Mouse (Mus musculus): Measurements from ENCODE around the gene Ddx23. TPM values are rescaled to one million over a fixed set of nuclear protein-coding genes. Genes with fewer than 3 reads are reported as not detected.

The Ddx23 gene
- polyA plus RNA-seq, 1 experiment from 2014 or later = 33.0 TPM

DNA sequence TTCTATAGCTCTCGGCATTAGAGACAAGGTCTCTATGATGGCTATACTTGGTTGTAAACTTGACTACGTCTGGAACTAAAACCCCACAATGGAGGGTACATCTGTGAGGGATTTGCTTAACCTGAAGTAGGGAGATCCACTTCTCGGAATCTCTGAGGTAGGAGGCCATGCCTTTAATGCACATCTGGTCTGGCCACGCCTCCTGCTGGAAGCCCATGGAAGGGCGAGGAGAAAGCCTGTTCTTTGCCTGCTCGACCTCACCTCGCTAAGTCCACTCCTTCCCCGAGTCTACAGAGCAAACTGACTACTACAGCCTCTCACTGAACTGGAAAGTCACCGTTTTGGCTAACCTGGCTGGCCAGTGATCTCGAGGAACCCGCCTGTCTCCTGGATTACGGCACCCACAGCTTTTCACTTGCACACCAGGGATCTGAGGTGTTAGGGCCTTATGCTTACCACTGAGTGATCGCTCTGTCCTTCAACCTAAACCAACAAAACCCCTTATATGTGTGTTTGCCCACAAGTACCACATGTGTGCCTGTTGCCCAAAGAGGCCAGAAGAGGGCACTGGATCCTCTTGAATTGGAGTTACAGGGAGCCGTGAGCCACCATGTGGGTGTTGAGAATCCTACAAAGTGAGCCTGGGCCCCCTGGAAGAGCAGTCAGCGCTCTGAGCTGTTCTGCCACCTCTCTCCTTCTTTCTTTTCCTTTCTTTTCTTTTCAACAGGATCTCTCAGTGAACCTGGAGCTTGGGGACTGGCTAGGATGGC is 5.5 kb downstream of the Ddx23 start:
- 90% methylated on average over 15 of the region's 15 CpGs for WGBS
- DNase-seq (ENCODE audit: low spot score) (no peak), ATAC-seq (ENCODE audit: low FRiP score) (no peak)
- no peaks in the 10 kb centered on the region for H3K9me3 ChIP-seq (ENCODE audit: control insufficient read depth, low read length)
- no peaks in the 10 kb centered on the region for H3K27me3 ChIP-seq (ENCODE audit: control insufficient read depth, insufficient read depth, low read length)
- H3K36me3 ChIP-seq (ENCODE audit: control insufficient read depth, insufficient read depth, low read length) = peaks cover 32% of the 10 kb centered on the region
- H3K27ac ChIP-seq (ENCODE audit: low read depth, low read length) = no peak overlapping the region
- no peak overlapping the region for H3K4me2 ChIP-seq (replicated peaks; ENCODE audit: low read depth, low read length)
- no peaks in the 10 kb centered on the region for H3K4me1 ChIP-seq (replicated peaks; ENCODE audit: control insufficient read depth, insufficient read depth, low read length)
- no peak overlapping the region for H3K4me3 ChIP-seq (ENCODE audit: low read depth, low read length)
- no peak overlapping the region for H3K9ac ChIP-seq (ENCODE audit: low read depth, low read length)

DNA sequence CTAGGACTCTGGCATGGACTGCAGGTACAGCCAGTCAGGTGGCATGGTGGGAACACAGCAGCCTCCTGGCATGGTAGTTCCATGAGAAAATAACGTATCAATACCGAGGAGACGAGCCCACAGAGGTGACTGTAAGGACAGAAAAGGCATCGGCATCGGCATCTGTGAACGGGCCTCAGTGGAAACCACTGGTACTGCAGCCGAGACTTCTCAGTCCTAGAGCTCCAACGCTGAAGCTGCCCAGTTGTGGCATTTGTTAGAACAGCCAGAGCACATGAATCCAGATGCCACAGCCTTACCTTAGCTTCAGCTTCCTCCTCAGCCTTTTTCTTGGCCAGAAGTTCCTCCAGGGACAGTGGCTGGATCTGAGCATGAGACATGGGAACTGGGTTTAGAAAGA is 10.5 kb downstream of the Ddx23 start:
- Histone ChIP-seq H3K9ac (ENCODE audit: low read depth, low read length) (no peak overlapping the region), H3K9me3 (ENCODE audit: control insufficient read depth, low read length) (no peaks in the 10 kb centered on the region), H3K27me3 (ENCODE audit: control insufficient read depth, insufficient read depth, low read length) (no peaks in the 10 kb centered on the region), H3K27ac (ENCODE audit: low read depth, low read length) (no peak overlapping the region), H3K4me3 (ENCODE audit: low read depth, low read length) (no peak overlapping the region), H3K4me2 (replicated peaks; ENCODE audit: low read depth, low read length) (no peak overlapping the region), H3K36me3 (ENCODE audit: control insufficient read depth, insufficient read depth, low read length) (peaks cover 40% of the 10 kb centered on the region), H3K4me1 (replicated peaks; ENCODE audit: control insufficient read depth, insufficient read depth, low read length) (no peaks in the 10 kb centered on the region)
- DNase-seq (ENCODE audit: low spot score) (no peak), ATAC-seq (ENCODE audit: low FRiP score) (no peak)
- 92% methylated on average over 8 of the region's 8 CpGs for WGBS

DNA sequence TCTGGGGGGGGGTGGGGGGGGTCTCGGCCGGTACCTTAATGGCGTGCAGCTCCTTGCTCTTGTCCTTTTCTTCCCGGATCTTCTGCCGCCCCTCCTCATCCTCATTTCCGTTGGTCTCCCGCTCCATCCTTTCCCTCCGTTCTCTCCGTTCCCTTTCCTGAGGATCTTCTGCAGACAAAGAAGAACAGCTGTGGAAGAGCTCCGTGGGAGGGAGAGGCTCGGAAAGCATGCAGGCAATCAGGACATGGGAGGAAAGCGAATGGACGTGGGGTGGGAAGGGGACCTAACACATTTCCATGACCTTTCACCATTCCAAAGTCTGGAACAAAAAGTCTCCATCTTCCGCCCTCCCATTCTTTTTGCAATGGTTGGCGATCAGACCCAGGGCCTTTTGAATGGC is 11.3 kb downstream of the Ddx23 start:
- WGBS = 94% methylated on average over 15 of the region's 15 CpGs

DNA sequence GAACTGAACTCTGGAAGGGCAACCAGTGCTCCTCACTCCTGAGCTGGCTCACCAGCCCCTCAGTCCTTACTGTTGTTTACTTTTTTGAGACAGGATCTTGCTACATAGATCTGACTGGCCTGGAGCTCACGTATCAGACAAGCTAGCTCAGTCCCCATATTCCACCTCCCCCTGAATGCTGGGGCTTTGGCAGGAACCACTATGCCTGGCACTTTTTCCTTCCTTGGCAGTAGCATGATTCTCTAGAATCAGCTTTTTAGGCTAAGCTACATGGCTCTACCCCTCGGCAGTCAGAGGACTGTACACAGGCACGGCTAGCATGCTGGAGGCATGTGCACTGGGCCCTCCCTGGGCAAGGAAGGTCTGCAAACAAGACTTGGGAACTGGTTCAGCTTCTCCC is 14.6 kb downstream of the Ddx23 start:
- H3K9me3 ChIP-seq (ENCODE audit: control insufficient read depth, low read length) = no peaks in the 10 kb centered on the region
- DNase-seq (ENCODE audit: low spot score) (no peak), ATAC-seq (ENCODE audit: low FRiP score) (no peak)
- H3K9ac ChIP-seq (ENCODE audit: low read depth, low read length) = no peak overlapping the region
- no peak overlapping the region for H3K27ac ChIP-seq (ENCODE audit: low read depth, low read length)
- H3K4me2 ChIP-seq (replicated peaks; ENCODE audit: low read depth, low read length) = no peak overlapping the region
- peaks cover 40% of the 10 kb centered on the region for H3K36me3 ChIP-seq (ENCODE audit: control insufficient read depth, insufficient read depth, low read length)
- WGBS = 94% methylated on average over 3 of the region's 3 CpGs
- no peaks in the 10 kb centered on the region for H3K4me1 ChIP-seq (replicated peaks; ENCODE audit: control insufficient read depth, insufficient read depth, low read length)
- no peak overlapping the region for H3K4me3 ChIP-seq (ENCODE audit: low read depth, low read length)
- H3K27me3 ChIP-seq (ENCODE audit: control insufficient read depth, insufficient read depth, low read length) = no peaks in the 10 kb centered on the region

More for the DNA sequence above, 11.3 kb downstream of the Ddx23 start:
- DNase-seq (ENCODE audit: low spot score) = no peak
- H3K9ac ChIP-seq (ENCODE audit: low read depth, low read length) = no peak overlapping the region
- H3K4me2 ChIP-seq (replicated peaks; ENCODE audit: low read depth, low read length) = no peak overlapping the region
- no peaks in the 10 kb centered on the region for H3K4me1 ChIP-seq (replicated peaks; ENCODE audit: control insufficient read depth, insufficient read depth, low read length)
- peaks cover 35% of the 10 kb centered on the region for H3K36me3 ChIP-seq (ENCODE audit: control insufficient read depth, insufficient read depth, low read length)
- ATAC-seq (ENCODE audit: low FRiP score) = no peak
- H3K4me3 ChIP-seq (ENCODE audit: low read depth, low read length) = no peak overlapping the region
- H3K27me3 ChIP-seq (ENCODE audit: control insufficient read depth, insufficient read depth, low read length) = no peaks in the 10 kb centered on the region
- no peaks in the 10 kb centered on the region for H3K9me3 ChIP-seq (ENCODE audit: control insufficient read depth, low read length)
- H3K27ac ChIP-seq (ENCODE audit: low read depth, low read length) = no peak overlapping the region

DNA sequence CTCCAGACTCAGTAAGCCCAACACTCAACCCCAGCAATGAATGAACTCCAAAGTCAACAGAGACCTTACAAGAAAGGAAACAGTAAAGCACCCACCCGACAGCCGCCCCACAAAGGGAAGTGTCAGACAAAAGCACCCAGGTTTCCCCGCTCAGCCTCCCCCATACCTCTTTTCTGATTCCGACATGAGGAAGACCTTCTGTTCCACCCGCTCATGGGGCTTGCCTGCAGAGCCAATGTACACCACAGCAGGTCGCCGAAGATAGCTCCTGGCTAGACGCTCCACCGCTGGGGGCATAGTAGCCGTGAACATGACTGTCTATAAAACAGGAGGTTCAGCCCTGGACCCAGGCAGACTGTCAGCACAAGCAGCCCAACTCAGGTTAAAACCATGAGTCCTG is 15.4 kb downstream of the Ddx23 start:
- 95% methylated on average over 10 of the region's 10 CpGs for WGBS
- Histone ChIP-seq H3K9ac (ENCODE audit: low read depth, low read length) (no peak overlapping the region), H3K36me3 (ENCODE audit: control insufficient read depth, insufficient read depth, low read length) (peaks cover 36% of the 10 kb centered on the region), H3K27ac (ENCODE audit: low read depth, low read length) (no peak overlapping the region), H3K4me1 (replicated peaks; ENCODE audit: control insufficient read depth, insufficient read depth, low read length) (no peaks in the 10 kb centered on the region), H3K9me3 (ENCODE audit: control insufficient read depth, low read length) (no peaks in the 10 kb centered on the region), H3K4me3 (ENCODE audit: low read depth, low read length) (no peak overlapping the region), H3K27me3 (ENCODE audit: control insufficient read depth, insufficient read depth, low read length) (no peaks in the 10 kb centered on the region), H3K4me2 (replicated peaks; ENCODE audit: low read depth, low read length) (no peak overlapping the region)
- no peak for DNase-seq (ENCODE audit: low spot score)
- ATAC-seq (ENCODE audit: low FRiP score) = no peak

DNA sequence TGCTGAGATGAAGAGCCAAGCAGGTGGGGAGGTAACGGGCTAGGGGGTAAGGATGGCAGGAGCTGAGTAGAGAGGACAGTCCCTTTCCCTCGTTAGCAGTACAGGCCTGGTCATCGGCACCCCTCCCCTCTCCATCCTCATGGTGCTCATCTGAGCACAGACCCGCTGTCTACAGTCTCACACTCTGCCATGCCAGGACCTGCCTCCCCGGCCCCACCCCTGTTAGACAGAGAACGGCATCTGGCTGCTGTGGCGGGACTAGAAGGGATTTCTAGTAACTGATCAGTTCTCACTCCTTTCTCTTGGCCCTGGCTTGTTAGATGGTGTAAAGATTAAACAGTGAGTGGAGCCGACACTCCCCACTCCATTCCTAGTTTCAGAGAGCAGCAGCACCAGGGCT is 16.0 kb downstream of the Ddx23 start:
- ATAC-seq (ENCODE audit: low FRiP score) = no peak
- H3K4me2 ChIP-seq (replicated peaks; ENCODE audit: low read depth, low read length) = no peak overlapping the region
- peaks cover 34% of the 10 kb centered on the region for H3K36me3 ChIP-seq (ENCODE audit: control insufficient read depth, insufficient read depth, low read length)
- no peak overlapping the region for H3K27ac ChIP-seq (ENCODE audit: low read depth, low read length)
- no peak overlapping the region for H3K4me3 ChIP-seq (ENCODE audit: low read depth, low read length)
- DNase-seq (ENCODE audit: low spot score) = no peak
- H3K9me3 ChIP-seq (ENCODE audit: control insufficient read depth, low read length) = no peaks in the 10 kb centered on the region
- no peaks in the 10 kb centered on the region for H3K4me1 ChIP-seq (replicated peaks; ENCODE audit: control insufficient read depth, insufficient read depth, low read length)
- WGBS = 90% methylated on average over 8 of the region's 8 CpGs
- H3K27me3 ChIP-seq (ENCODE audit: control insufficient read depth, insufficient read depth, low read length) = no peaks in the 10 kb centered on the region
- H3K9ac ChIP-seq (ENCODE audit: low read depth, low read length) = no peak overlapping the region

DNA sequence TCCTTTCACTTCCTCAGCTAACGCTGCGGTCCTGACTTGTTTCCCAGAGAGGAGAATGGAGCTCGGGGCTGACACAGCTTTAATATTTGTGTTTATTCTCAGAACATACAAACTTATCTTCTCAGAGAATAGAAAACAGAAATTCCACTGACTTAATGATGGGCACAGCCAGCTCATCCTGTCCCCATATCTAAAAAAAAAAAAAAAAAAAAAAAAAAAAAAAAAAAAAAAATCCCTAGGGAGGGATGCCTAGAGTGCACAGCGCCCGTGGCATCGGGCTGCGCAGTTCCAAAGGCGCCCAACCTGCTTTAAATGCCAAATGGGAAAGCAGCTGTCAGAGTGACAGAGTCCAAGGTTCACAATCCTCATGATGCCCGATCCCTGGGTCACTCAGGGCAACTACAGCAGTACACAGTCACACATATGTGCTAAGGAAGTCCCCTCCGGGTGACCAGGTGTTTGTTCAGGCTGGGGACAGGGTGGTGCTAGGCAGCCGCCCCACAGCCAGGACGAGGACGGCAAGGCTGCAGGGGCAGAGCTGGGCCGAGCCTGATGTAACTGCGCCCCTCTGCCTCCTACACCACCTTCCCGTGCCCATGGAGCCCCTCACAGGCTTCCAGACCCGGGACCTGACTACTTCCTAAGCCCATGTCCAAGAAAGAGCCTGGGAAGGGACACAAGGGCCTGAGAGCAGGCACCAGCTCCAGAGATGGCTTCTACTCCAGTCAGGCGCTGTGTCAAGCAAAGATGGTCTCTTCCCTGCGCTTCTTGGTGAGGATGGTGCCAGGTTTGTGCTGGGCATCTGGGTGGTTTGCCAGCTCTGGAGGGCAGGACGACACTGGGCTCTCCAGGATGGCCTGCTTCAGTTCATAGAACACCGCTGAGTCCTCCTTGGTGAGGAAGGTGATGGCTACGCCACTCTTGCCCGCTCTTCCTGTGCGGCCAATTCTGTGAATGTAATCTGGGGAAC is 17.4 kb downstream of the Ddx23 start:
- DNase-seq (ENCODE audit: low spot score) (no peak), ATAC-seq (ENCODE audit: low FRiP score) (no peak)
- H3K27ac ChIP-seq (ENCODE audit: low read depth, low read length) = no peak overlapping the region
- no peak overlapping the region for H3K4me2 ChIP-seq (replicated peaks; ENCODE audit: low read depth, low read length)
- no peaks in the 10 kb centered on the region for H3K4me1 ChIP-seq (replicated peaks; ENCODE audit: control insufficient read depth, insufficient read depth, low read length)
- H3K36me3 ChIP-seq (ENCODE audit: control insufficient read depth, insufficient read depth, low read length) = peaks cover 34% of the 10 kb centered on the region
- H3K9ac ChIP-seq (ENCODE audit: low read depth, low read length) = no peak overlapping the region
- H3K9me3 ChIP-seq (ENCODE audit: control insufficient read depth, low read length) = no peaks in the 10 kb centered on the region
- H3K4me3 ChIP-seq (ENCODE audit: low read depth, low read length) = no peak overlapping the region
- 93% methylated on average over 24 of the region's 24 CpGs for WGBS
- no peaks in the 10 kb centered on the region for H3K27me3 ChIP-seq (ENCODE audit: control insufficient read depth, insufficient read depth, low read length)

DNA sequence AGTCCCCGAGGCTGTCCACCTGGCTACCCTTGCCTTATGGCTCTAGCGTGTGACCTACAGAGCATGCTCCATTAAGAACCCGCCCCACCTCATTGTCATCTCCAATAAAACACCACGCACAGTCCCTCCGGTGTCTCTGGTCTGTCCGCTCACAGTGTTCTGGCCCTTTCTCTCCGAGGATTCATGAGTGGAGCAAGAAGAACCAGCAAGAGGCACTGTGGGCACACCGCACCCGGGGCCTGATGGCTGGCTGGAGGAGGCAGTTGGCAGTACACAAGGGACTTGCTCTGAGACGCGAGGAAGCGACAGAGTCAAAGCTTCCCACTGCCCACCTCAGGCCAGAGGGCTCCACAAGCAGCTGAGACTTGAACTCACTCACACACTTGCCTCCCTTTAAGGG is 18.3 kb downstream of the Ddx23 start:
- DNase-seq (ENCODE audit: low spot score) = no peak
- Histone ChIP-seq H3K27me3 (ENCODE audit: control insufficient read depth, insufficient read depth, low read length) (no peaks in the 10 kb centered on the region), H3K4me2 (replicated peaks; ENCODE audit: low read depth, low read length) (no peak overlapping the region), H3K27ac (ENCODE audit: low read depth, low read length) (no peak overlapping the region), H3K9ac (ENCODE audit: low read depth, low read length) (no peak overlapping the region), H3K4me1 (replicated peaks; ENCODE audit: control insufficient read depth, insufficient read depth, low read length) (no peaks in the 10 kb centered on the region), H3K4me3 (ENCODE audit: low read depth, low read length) (no peak overlapping the region), H3K36me3 (ENCODE audit: control insufficient read depth, insufficient read depth, low read length) (peaks cover 28% of the 10 kb centered on the region), H3K9me3 (ENCODE audit: control insufficient read depth, low read length) (no peaks in the 10 kb centered on the region)
- 91% methylated on average over 12 of the region's 12 CpGs for WGBS
- no peak for ATAC-seq (ENCODE audit: low FRiP score)
